ENCODE assay signal across 15 mouse cellular contexts in the genomic region with DNA sequence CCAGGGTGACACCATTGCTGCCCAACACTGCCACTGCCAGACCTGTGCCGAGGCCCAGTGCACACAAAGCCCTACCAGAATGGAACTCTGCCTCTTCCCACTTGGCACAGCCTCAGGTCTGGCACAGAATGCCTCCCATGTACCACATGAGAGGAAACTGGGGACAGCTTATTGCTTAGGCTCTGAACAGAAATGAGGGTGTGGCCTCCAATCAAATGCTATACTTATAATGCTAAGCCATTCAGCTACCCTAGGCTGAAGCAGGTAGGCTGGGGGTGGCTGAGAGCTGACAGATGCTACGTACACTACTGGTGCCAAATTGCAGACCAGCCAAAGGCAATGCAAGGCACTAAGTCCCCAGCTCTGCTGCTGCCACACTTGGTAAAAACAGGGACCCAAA.
DNase-seq lines count a peak whose midpoint lies in the region; ATAC-seq lines count a peak whose summit lies in the region.
"Had no signal": no experiment of that assay in that cellular context is flagged by ENCODE, and none has a peak within 500 bp of the region (broad histone marks: within the 10 kb centered on the region; RNA-seq: fewer than 3 reads in every experiment).

No protein-coding gene starts in this region.

- no peaks in the 10 kb centered on the region for H3K27me3 ChIP-seq in hindbrain, embryonic 15.5 days
- no peaks in the 10 kb centered on the region for H3K27me3 ChIP-seq in hindbrain, embryonic 16.5 days (replicated peaks; ENCODE audit: control insufficient read depth, insufficient read depth, low read length)
- no peaks in the 10 kb centered on the region for H3K27me3 ChIP-seq in intestine, embryonic 15.5 days (replicated peaks)
- H3K27me3 ChIP-seq: kidney, embryonic 15.5 days; liver, embryonic 12.5 days; stomach, embryonic 15.5 days had no signal

- ATAC-seq in hindbrain, embryonic 15.5 days (ENCODE audit: low FRiP score, low read depth), result peak; percentile 6; the same call in 1 of the 2 replicates
- no peak for ATAC-seq in hindbrain, embryonic 16.5 days
- ATAC-seq in intestine, embryonic 15.5 days, result no peak
- ATAC-seq: liver, embryonic 12.5 days had no signal

- no peaks in the 10 kb centered on the region for H3K36me3 ChIP-seq in hindbrain, embryonic 15.5 days
- H3K36me3 ChIP-seq in hindbrain, embryonic 16.5 days (ENCODE audit: control insufficient read depth, insufficient read depth, low read length), result no peaks in the 10 kb centered on the region
- H3K36me3 ChIP-seq in intestine, embryonic 15.5 days, result 0 out of 2 replicates have a peak, but pooled peaks cover 2% of the 10 kb centered on the region
- H3K36me3 ChIP-seq: kidney, embryonic 15.5 days; stomach, embryonic 15.5 days had no signal

- H3K4me1 ChIP-seq in hindbrain, embryonic 15.5 days (replicated peaks), result no peaks in the 10 kb centered on the region
- peaks cover 3% of the 10 kb centered on the region; the same call in 1 of the 2 replicates for H3K4me1 ChIP-seq in hindbrain, embryonic 16.5 days (ENCODE audit: control insufficient read depth, insufficient read depth, low read depth, low read length)
- no peaks in the 10 kb centered on the region for H3K4me1 ChIP-seq in intestine, embryonic 15.5 days (replicated peaks)
- H3K4me1 ChIP-seq: heart, embryonic 13.5 days; liver, embryonic 12.5 days; stomach, embryonic 15.5 days had no signal

- H3K27ac ChIP-seq in hindbrain, embryonic 15.5 days (replicated peaks), result no peak overlapping the region
- no peak overlapping the region for H3K27ac ChIP-seq in hindbrain, embryonic 16.5 days (ENCODE audit: low read depth, low read length)
- no peak overlapping the region for H3K27ac ChIP-seq in intestine, embryonic 15.5 days
- H3K27ac ChIP-seq: heart, embryonic 13.5 days; kidney, embryonic 15.5 days; liver, embryonic 12.5 days; stomach, embryonic 15.5 days had no signal

- H3K4me2 ChIP-seq in hindbrain, embryonic 15.5 days, result no peak overlapping the region
- no peak overlapping the region for H3K4me2 ChIP-seq in hindbrain, embryonic 16.5 days (ENCODE audit: low read length)
- no peak overlapping the region for H3K4me2 ChIP-seq in intestine, embryonic 15.5 days (replicated peaks)
- H3K4me2 ChIP-seq: heart, embryonic 13.5 days; kidney, embryonic 15.5 days; liver, embryonic 12.5 days; stomach, embryonic 15.5 days had no signal

- no peaks in the 10 kb centered on the region for H3K9me3 ChIP-seq in hindbrain, embryonic 15.5 days
- H3K9me3 ChIP-seq in hindbrain, embryonic 16.5 days (ENCODE audit: control insufficient read depth, low read length), result no peaks in the 10 kb centered on the region
- no peaks in the 10 kb centered on the region for H3K9me3 ChIP-seq in intestine, embryonic 15.5 days
- H3K9me3 ChIP-seq: heart, embryonic 13.5 days; kidney, embryonic 15.5 days; liver, embryonic 12.5 days; stomach, embryonic 15.5 days had no signal

- H3K4me3 ChIP-seq in hindbrain, embryonic 15.5 days, result no peak overlapping the region
- H3K4me3 ChIP-seq in hindbrain, embryonic 16.5 days (ENCODE audit: low read length), result no peak overlapping the region
- H3K4me3 ChIP-seq in intestine, embryonic 15.5 days (replicated peaks), result no peak overlapping the region
- H3K4me3 ChIP-seq: heart, embryonic 13.5 days; kidney, embryonic 15.5 days; liver, embryonic 12.5 days; myocyte; stomach, embryonic 15.5 days had no signal

- H3K9ac ChIP-seq in hindbrain, embryonic 15.5 days, result no peak overlapping the region
- no peak overlapping the region for H3K9ac ChIP-seq in hindbrain, embryonic 16.5 days (ENCODE audit: low read depth, low read length)
- H3K9ac ChIP-seq in intestine, embryonic 15.5 days, result no peak overlapping the region
- H3K9ac ChIP-seq: heart, embryonic 13.5 days; kidney, embryonic 15.5 days; liver, embryonic 12.5 days; stomach, embryonic 15.5 days had no signal

- WGBS in hindbrain, embryonic 15.5 days, result 60% methylated on average over 2 of the region's 2 CpGs
- 76% methylated on average over 2 of the region's 2 CpGs for WGBS in hindbrain, embryonic 16.5 days
- WGBS in intestine, embryonic 15.5 days, result 90% methylated on average over 2 of the region's 2 CpGs

- peak; percentile 35 for DNase-seq in cerebellum, adult 11-12 months
- no peak for DNase-seq in cerebellum, postnatal 4 days (ENCODE audit: low spot score in 2 of 2)
- DNase-seq in right cerebral cortex, adult 18-20 months, result peak; percentile 28
- no peak for DNase-seq in right cerebral cortex, postnatal 36 days (ENCODE audit: low spot score in 2 of 2)
- DNase-seq in right cerebral cortex, postnatal 4 days, result peak; percentile 16
- DNase-seq: gastrocnemius, postnatal 25 days; thymus, postnatal 4 days had no signal

Comparison
In these comparisons a context has a peak if more than half of its experiments do, and no peak if none do; other contexts are left out.
1. DNase-seq: peak in cerebellum, adult 11-12 months (single experiment), right cerebral cortex, adult 18-20 months (single experiment) and right cerebral cortex, postnatal 4 days (single experiment); none in cerebellum, postnatal 4 days (0 of 2) and right cerebral cortex, postnatal 36 days (0 of 2).